Mouse (Mus musculus) cerebellum, adult 9-10 months (tissue): ENCODE results near the gene Moap1.

Experiments
- DNase-seq: peaks from one replicate; pipeline ENCODE4 v3.0.0; 2022

The Moap1 gene

GRCm38 (mm10) chr12:102704457-102705198 is 38.8 kb downstream of the Moap1 start, which contains the start of gene Itpk1:
TSS of gene Itpk1 (minus strand) at chr12:102704930.
- peak; percentile 71 for DNase-seq

GRCm38 (mm10) chr12:102703921-102704408 is 39.5 kb downstream of the Moap1 start:
- peak; percentile 77 for DNase-seq

- no peak for DNase-seq
These were observed 40.0 kb downstream of the Moap1 start for GRCm38 (mm10) chr12:102703441-102703840.

DNA sequence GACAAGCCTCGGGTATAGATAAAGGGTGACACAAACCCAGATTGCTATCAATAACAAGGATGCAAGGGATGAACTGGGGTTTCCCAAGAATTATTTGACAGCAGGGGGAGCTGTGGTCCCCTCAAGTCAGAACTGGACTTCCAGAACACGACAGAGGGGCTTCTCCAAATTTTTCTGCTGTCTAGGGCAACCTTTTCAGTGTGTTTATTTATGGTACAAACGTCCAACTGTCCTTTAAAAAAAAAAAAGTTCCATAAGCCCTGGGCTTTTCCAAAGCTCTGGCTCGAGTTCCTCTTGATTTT is 40.4 kb downstream of the Moap1 start:
- peak; percentile 81 for DNase-seq

GRCm38 (mm10) chr12:102702356-102703110 is 40.9 kb downstream of the Moap1 start:
- peak; percentile 87 for DNase-seq

DNA sequence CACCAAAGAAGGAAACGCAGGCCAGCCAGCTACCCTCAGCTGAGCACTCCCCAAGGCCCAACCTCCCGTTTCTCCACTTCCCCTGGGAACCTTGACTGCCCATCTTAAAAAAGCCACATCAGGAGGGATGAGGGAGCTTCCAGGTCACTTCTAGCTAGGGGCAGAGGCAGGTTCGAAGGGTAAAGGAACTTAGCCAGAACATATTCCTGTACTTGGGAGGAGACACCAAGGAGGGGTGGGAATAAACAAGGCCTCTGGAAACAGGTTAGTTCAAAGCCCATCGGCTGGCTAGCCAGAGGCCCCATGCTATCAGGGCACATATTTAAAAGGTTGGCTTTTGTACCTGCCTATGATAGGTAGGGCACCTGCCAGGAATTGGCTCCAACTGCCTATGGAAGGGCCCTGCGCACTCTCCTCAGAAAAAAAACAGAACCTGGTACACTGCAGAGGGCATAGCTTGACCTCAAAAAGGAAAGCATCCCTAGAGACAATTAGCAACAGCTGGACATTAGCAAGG is 41.7 kb downstream of the Moap1 start:
- DNase-seq = peak; percentile 62

DNA sequence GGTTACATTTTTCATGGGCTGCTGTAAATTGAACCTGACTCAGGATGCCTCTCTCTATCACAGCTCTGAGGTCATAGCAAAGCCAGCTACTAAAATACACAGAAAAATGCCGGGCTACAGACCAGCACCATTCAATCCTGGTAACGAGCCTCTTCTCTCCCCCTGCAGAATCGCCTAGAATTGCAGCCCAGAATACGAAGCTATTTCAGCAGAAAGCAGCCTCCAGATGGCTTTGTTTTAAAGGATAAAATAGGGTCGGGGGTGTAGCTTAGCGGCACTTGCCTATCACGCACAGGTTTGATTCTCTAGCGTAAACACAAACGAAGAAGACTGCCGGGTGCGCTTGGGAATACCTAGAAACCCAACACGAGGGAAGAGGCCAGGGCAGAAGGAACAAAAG is 43.0 kb downstream of the Moap1 start:
- no peak for DNase-seq

- DNase-seq = no peak
These were observed 44.3 kb downstream of the Moap1 start for GRCm38 (mm10) chr12:102699156-102699555.

DNA sequence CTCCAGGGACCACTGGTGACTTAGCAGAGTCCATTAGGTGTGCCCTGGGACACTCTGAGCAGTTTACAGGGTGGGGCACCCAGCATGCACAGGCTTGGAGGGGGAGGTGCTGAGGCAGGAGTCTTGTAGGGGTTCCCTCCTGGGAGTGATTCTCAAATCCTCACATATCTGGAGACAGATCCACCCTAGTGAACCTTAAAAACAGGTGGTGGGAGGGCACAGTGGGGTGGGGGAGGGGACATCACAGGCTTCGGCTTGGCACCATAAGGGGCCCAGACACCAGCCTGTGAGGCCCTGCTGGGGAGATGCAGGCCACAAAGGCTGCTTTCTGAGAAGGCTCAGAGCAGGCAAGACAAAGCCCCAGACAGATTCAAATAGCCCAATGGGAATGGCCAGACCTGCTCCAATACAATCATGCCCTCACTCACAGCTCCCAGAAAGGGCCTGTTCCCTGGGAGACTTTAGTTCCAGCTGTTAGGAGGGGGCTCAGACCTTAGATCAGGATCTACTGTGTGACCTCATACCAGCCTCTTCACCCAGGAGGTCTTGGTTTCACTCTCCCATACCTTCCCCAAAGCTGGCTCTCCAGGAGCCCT is 45.3 kb downstream of the Moap1 start:
- no peak for DNase-seq

GRCm38 (mm10) chr12:102697381-102697780 is 46.1 kb downstream of the Moap1 start:
- no peak for DNase-seq

DNA sequence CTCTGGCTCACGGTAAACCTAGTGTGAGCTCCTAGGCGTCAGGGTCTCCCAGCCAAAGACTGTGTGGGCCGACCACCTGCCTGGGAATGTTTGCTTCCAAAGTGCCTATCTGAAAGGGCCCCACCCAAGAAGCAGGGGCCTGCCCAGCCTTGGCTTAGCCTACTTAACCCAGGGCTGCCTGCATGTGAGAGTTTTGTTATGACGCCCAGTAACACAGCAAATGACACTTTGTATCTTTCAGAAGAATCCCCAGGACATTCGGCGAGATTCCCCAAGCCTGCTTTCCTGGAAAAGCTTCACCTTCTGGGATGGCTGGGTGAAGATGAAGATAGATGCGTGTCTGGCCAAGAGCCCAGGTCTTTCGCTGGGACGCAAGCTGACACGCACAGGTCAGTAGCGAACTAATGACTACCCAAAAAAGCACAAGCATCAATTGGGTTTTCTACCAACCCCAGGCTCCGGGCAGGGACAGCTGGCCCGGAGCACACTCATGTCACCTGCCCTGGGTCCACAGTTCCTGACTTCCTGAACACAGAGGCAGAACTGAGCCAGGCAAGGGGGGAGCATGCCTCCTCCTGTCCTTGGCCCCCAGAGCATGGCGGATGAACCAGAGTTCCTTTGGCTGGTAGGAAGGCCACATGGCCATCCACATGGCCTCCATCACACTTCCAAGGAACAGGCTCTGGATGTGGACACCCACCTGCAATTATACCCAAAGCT is 46.7 kb downstream of the Moap1 start:
- peak; percentile 60 for DNase-seq

DNA sequence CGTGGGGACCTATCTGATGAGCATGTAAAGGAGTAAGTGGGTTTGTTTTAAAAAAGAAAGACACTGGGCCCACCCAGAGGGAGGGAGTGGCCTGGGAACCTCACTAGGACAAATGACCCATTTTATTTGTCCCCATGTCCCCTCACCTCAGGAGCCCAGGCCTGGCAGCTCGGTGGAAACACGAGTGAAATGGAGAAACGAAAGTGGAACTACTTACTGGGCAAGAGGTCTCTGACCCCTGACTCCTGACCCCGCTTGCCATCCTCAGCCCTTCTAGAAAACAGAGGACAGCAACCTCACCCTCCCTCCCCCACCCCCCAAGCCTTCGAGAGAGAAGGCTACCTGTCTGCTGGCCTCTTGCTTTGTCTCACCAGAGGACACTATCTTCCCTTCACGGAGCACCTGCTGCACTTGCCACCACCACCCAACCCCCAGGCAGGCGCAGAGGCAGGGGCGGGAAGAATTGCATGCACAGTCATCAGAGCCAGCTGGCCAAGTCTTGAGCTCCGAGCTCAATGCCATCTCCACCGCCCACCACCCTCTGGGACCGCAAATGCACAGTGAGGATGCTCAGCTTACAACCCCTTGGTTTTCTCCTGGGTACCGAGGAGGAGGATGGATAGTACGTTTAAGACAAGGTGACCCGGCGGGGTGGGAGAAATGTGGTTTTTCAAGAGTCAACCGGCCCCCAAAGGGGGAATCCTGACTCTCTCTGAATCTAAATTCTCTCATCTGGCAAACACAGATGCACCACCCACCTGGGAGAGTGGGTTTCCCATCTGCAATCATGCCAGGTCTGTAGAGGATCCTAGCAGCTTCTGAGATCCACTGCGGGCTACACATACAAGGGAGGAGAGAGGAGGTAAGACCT is 47.9 kb downstream of the Moap1 start:
- peak; percentile 41 for DNase-seq
